Mouse (Mus musculus): Measurements from ENCODE around the gene Itga8. TPM values are rescaled to one million over a fixed set of nuclear protein-coding genes. Genes with fewer than 3 reads are reported as not detected.

The Itga8 gene
- total and polyA plus RNA-seq, 3 experiments = 3.5 to 10.6 (median 7.5) TPM

- in situ Hi-C loops (cut with MboI; ENCODE audit: low pct_ligation_motif_present, low pct_unique_long_range_greater_than_20kb, low sequenced_read_pairs) (loop anchor here (25.0 kb wide), 1 partner anchor 288 kb away; no protein-coding TSS in a partner anchor), dilution Hi-C loops (cut with MboI; ENCODE audit: extremely low pct_ligation_motif_present, extremely low pct_unique_long_range_greater_than_20kb, low sequenced_read_pairs) (no loop called here)
- no peak for DNase-seq (ENCODE audit: extremely low read depth)
- Histone ChIP-seq H3K4me3 (replicated peaks in 1 of 3; ENCODE audit: low read depth in 2 of 3, low read length in 2 of 3, poor library complexity in 1 of 3) (no peak overlapping the region), H3K9ac (ENCODE audit: insufficient read depth, low read depth) (no peak overlapping the region), H3K4me2 (ENCODE audit: insufficient read depth, low read depth, poor library complexity, severe bottlenecking) (no peak overlapping the region), H3K4me1 (ENCODE audit: control insufficient read depth in 1 of 2, insufficient read depth in 2 of 2) (0 out of 4 replicates have a peak, but pooled peaks cover 2 to 5% of the 10 kb centered on the region in 2 experiments), H3K27ac (ENCODE audit: insufficient read depth, low read depth) (no peak overlapping the region), H3K79me2 (replicated peaks; ENCODE audit: control insufficient read depth, extremely low read depth, insufficient read depth, poor library complexity, severe bottlenecking) (no peaks in the 10 kb centered on the region), H3K27me3 (replicated peaks) (peaks cover 5% of the 10 kb centered on the region), H3K36me3 (replicated peaks in 1 of 2; ENCODE audit: control insufficient read depth in 1 of 2, insufficient read depth in 1 of 2, low read length in 1 of 2) (no peaks in the 10 kb centered on the region), H3K9me3 (replicated peaks; ENCODE audit: low read length) (no peaks in the 10 kb centered on the region)
- TF ChIP-seq RAD21 (IDR thresholded peaks at IDR 0.05; ENCODE audit: low read depth, low read length) (no peak), ZNF384 (IDR thresholded peaks at IDR 0.05; ENCODE audit: low read depth, low read length) (no peak), SIN3A (IDR thresholded peaks at IDR 0.05; ENCODE audit: low read length) (no peak), MAX (IDR thresholded peaks at IDR 0.05; ENCODE audit: low read length) (no peak), BHLHE40 (IDR thresholded peaks at IDR 0.05; ENCODE audit: low read depth, low read length) (no peak), CHD1 (IDR thresholded peaks at IDR 0.05; ENCODE audit: low read depth, low read length) (no peak), ELF1 (IDR thresholded peaks at IDR 0.05; ENCODE audit: low read depth, low read length) (no peak), POLR2AphosphoS2 (IDR thresholded peaks at IDR 0.05; ENCODE audit: low read depth, low read length) (no peak), MYC (IDR thresholded peaks at IDR 0.05; ENCODE audit: low read depth, low read length) (no peak), JUND (conservative IDR thresholded peaks at IDR 0.05; ENCODE audit: low read depth, low read length) (no peak), HCFC1 (IDR thresholded peaks at IDR 0.05; ENCODE audit: low read depth, low read length) (no peak), MEF2A (IDR thresholded peaks at IDR 0.05; ENCODE audit: borderline replicate concordance, low read depth, low read length) (no peak), UBTF (IDR thresholded peaks at IDR 0.05; ENCODE audit: low read depth, low read length) (no peak), TBP (conservative IDR thresholded peaks at IDR 0.05; ENCODE audit: low read depth, low read length) (no peak), E2F4 (IDR thresholded peaks at IDR 0.05; ENCODE audit: insufficient replicate concordance, low read depth, low read length) (no peak), IRF4 (IDR thresholded peaks at IDR 0.05; ENCODE audit: low read depth, low read length) (no peak)
These were observed 1.1 kb downstream of the Itga8 start for GRCm38 (mm10) chr2:12300449-12301228.

GRCm38 (mm10) chr2:12297287-12297686, 4.4 kb downstream of the Itga8 start:
- H3K9me3 ChIP-seq (replicated peaks; ENCODE audit: low read length) = no peaks in the 10 kb centered on the region
- peaks cover 5% of the 10 kb centered on the region for H3K27me3 ChIP-seq (replicated peaks)
- peaks cover 2 to 11% of the 10 kb centered on the region in 2 experiments; a peak in 1 of 4 replicates for H3K4me1 ChIP-seq (ENCODE audit: control insufficient read depth in 1 of 2, insufficient read depth in 2 of 2)
- no peak overlapping the region for H3K4me2 ChIP-seq (ENCODE audit: insufficient read depth, low read depth, poor library complexity, severe bottlenecking)
- no peak overlapping the region for H3K9ac ChIP-seq (ENCODE audit: insufficient read depth, low read depth)
- TF ChIP-seq MXI1 (IDR thresholded peaks at IDR 0.05; ENCODE audit: low read depth, low read length) = no peak
- no peak for TF ChIP-seq MYC (IDR thresholded peaks at IDR 0.05; ENCODE audit: low read depth, low read length)
- no peak for TF ChIP-seq GABPA (IDR thresholded peaks at IDR 0.05; ENCODE audit: insufficient replicate concordance, low read depth, low read length)
- no peak for TF ChIP-seq MEF2A (IDR thresholded peaks at IDR 0.05; ENCODE audit: borderline replicate concordance, low read depth, low read length)
- TF ChIP-seq HCFC1 (IDR thresholded peaks at IDR 0.05; ENCODE audit: low read depth, low read length) = no peak
- no peak for TF ChIP-seq TCF12 (IDR thresholded peaks at IDR 0.05; ENCODE audit: low read depth, low read length)
- TF ChIP-seq TBP (conservative IDR thresholded peaks at IDR 0.05; ENCODE audit: low read depth, low read length) = no peak
- TF ChIP-seq JUN (IDR thresholded peaks at IDR 0.05; ENCODE audit: insufficient read depth, low read depth, low read length) = no peak
- no peak for TF ChIP-seq CHD1 (IDR thresholded peaks at IDR 0.05; ENCODE audit: low read depth, low read length)
- no peak for TF ChIP-seq NRF1 (IDR thresholded peaks at IDR 0.05; ENCODE audit: low read depth, low read length)
- TF ChIP-seq ETS1 (conservative IDR thresholded peaks at IDR 0.05; ENCODE audit: low read depth, low read length) = no peak
- peak; percentile 60 for TF ChIP-seq RAD21 (IDR thresholded peaks at IDR 0.05; ENCODE audit: low read depth, low read length)
- no peak for TF ChIP-seq ZMIZ1 (IDR thresholded peaks at IDR 0.05; ENCODE audit: low read depth, low read length)
- TF ChIP-seq SMC3 (IDR thresholded peaks at IDR 0.05; ENCODE audit: low read depth, low read length) = peak; percentile 52
- no peak for TF ChIP-seq USF1 (IDR thresholded peaks at IDR 0.05; ENCODE audit: low read depth, low read length)
- TF ChIP-seq UBTF (IDR thresholded peaks at IDR 0.05; ENCODE audit: low read depth, low read length) = no peak
- TF ChIP-seq PAX5 (IDR thresholded peaks at IDR 0.05; ENCODE audit: low read length) = no peak
- no peak for TF ChIP-seq E2F4 (IDR thresholded peaks at IDR 0.05; ENCODE audit: insufficient replicate concordance, low read depth, low read length)
- TF ChIP-seq CTCF (conservative IDR thresholded peaks at IDR 0.05 in 1 of 2, IDR thresholded peaks at IDR 0.05 in 1 of 2; ENCODE audit: low read depth in 2 of 2, low read length in 2 of 2) = peak in 1 of 2 experiments; percentile 64; a peak in 2 of 4 replicates
- no peak for TF ChIP-seq MAFK (IDR thresholded peaks at IDR 0.05; ENCODE audit: insufficient replicate concordance, low read length)
- no peak for TF ChIP-seq POLR2A (IDR thresholded peaks at IDR 0.05; ENCODE audit: low read depth, low read length)
- dilution Hi-C loops (cut with MboI; ENCODE audit: extremely low pct_ligation_motif_present, extremely low pct_unique_long_range_greater_than_20kb, low sequenced_read_pairs) (no loop called here), in situ Hi-C loops (cut with MboI; ENCODE audit: low pct_ligation_motif_present, low pct_unique_long_range_greater_than_20kb, low sequenced_read_pairs) (loop anchor here (10.0 kb wide), 1 partner anchor 152 kb away; no protein-coding TSS in a partner anchor)
- no peaks in the 10 kb centered on the region for H3K79me2 ChIP-seq (replicated peaks; ENCODE audit: control insufficient read depth, extremely low read depth, insufficient read depth, poor library complexity, severe bottlenecking)
- H3K27ac ChIP-seq (ENCODE audit: insufficient read depth, low read depth) = no peak overlapping the region
- DNase-seq (ENCODE audit: extremely low read depth) = no peak
- no peaks in the 10 kb centered on the region for H3K36me3 ChIP-seq (replicated peaks in 1 of 2; ENCODE audit: control insufficient read depth in 1 of 2, insufficient read depth in 1 of 2, low read length in 1 of 2)
- H3K4me3 ChIP-seq (replicated peaks in 1 of 3; ENCODE audit: low read depth in 2 of 3, low read length in 2 of 3, poor library complexity in 1 of 3) = no peak overlapping the region

Data from CH12.LX (cell line).